In genomic region chr11:85189110-85189509, GRCm38 (mm10) we compare ENCODE assay signal across 23 mouse cellular contexts. TPM values are rescaled to one million over a fixed set of nuclear protein-coding genes. Genes with fewer than 3 reads are reported as not detected.
DNase-seq lines count a peak whose midpoint lies in the region; ATAC-seq and TF ChIP-seq lines count a peak whose summit lies in the region.
"Had no signal": no experiment of that assay in that cellular context is flagged by ENCODE, and none has a peak within 500 bp of the region (broad histone marks: within the 10 kb centered on the region; RNA-seq: fewer than 3 reads in every experiment).

No protein-coding gene starts in this region.

- no peak for TF ChIP-seq CTCF in intestine, postnatal 0 days (IDR thresholded peaks at IDR 0.05; ENCODE audit: low read depth)

- peaks cover 56% of the 10 kb centered on the region for H3K36me3 ChIP-seq in intestine, embryonic 14.5 days (ENCODE audit: control insufficient read depth, insufficient read depth, low read length)
- H3K36me3 ChIP-seq in intestine, postnatal 0 days (ENCODE audit: control insufficient read depth, insufficient read depth), result peaks cover 51% of the 10 kb centered on the region
- peaks cover 44% of the 10 kb centered on the region for H3K36me3 ChIP-seq in liver, embryonic 13.5 days

- no peak overlapping the region for H3K27ac ChIP-seq in intestine, embryonic 14.5 days (ENCODE audit: low read depth)
- H3K27ac ChIP-seq in intestine, postnatal 0 days (ENCODE audit: low read depth, low read length), result no peak overlapping the region
- H3K27ac ChIP-seq in liver, embryonic 13.5 days, result 0 out of 2 replicates have a peak overlapping the region, but pooled peaks have one; percentile 30
- H3K27ac ChIP-seq: embryonic facial prominence, embryonic 13.5 days; forebrain, embryonic 10.5 days; hindbrain, embryonic 10.5 days; hindbrain, embryonic 15.5 days had no signal

- H3K4me2 ChIP-seq in intestine, embryonic 14.5 days (ENCODE audit: low read length), result no peak overlapping the region
- no peak overlapping the region for H3K4me2 ChIP-seq in intestine, postnatal 0 days (replicated peaks; ENCODE audit: low read depth)
- H3K4me2 ChIP-seq in liver, embryonic 13.5 days, result no peak overlapping the region
- H3K4me2 ChIP-seq: embryonic facial prominence, embryonic 13.5 days; heart, embryonic 12.5 days; hindbrain, embryonic 15.5 days had no signal

- H3K9ac ChIP-seq in intestine, embryonic 14.5 days (ENCODE audit: low read length), result no peak overlapping the region
- H3K9ac ChIP-seq in intestine, postnatal 0 days (ENCODE audit: low read depth, low read length), result no peak overlapping the region
- H3K9ac ChIP-seq in liver, embryonic 13.5 days, result no peak overlapping the region
- H3K9ac ChIP-seq: embryonic facial prominence, embryonic 13.5 days; heart, embryonic 12.5 days; hindbrain, embryonic 15.5 days had no signal

- H3K27me3 ChIP-seq in intestine, embryonic 14.5 days (replicated peaks; ENCODE audit: control insufficient read depth, insufficient read depth, low read length), result no peaks in the 10 kb centered on the region
- no peaks in the 10 kb centered on the region for H3K27me3 ChIP-seq in intestine, postnatal 0 days (replicated peaks; ENCODE audit: control insufficient read depth, insufficient read depth, low read length)
- H3K27me3 ChIP-seq in liver, embryonic 13.5 days, result no peaks in the 10 kb centered on the region
- H3K27me3 ChIP-seq: embryonic facial prominence, embryonic 13.5 days; heart, embryonic 12.5 days; hindbrain, embryonic 15.5 days had no signal

- no peak overlapping the region for H3K4me3 ChIP-seq in intestine, embryonic 14.5 days (ENCODE audit: low read depth, low read length)
- H3K4me3 ChIP-seq in intestine, postnatal 0 days (ENCODE audit: low read depth, low read length), result no peak overlapping the region
- no peak overlapping the region for H3K4me3 ChIP-seq in liver, embryonic 13.5 days (replicated peaks)
- H3K4me3 ChIP-seq: embryonic facial prominence, embryonic 13.5 days; forebrain, embryonic 10.5 days; heart, embryonic 12.5 days; hindbrain, embryonic 10.5 days; hindbrain, embryonic 15.5 days had no signal

- WGBS in intestine, embryonic 14.5 days, result 96% methylated on average over 4 of the region's 4 CpGs
- WGBS in intestine, postnatal 0 days, result 91% methylated on average over 4 of the region's 4 CpGs
- WGBS in liver, embryonic 13.5 days (ENCODE audit: insufficient replicate concordance), result 38% methylated on average over 4 of the region's 4 CpGs

- H3K9me3 ChIP-seq in intestine, embryonic 14.5 days (ENCODE audit: control insufficient read depth, low read length), result no peaks in the 10 kb centered on the region
- no peaks in the 10 kb centered on the region for H3K9me3 ChIP-seq in intestine, postnatal 0 days (ENCODE audit: control insufficient read depth)
- no peaks in the 10 kb centered on the region for H3K9me3 ChIP-seq in liver, embryonic 13.5 days (replicated peaks)
- H3K9me3 ChIP-seq: embryonic facial prominence, embryonic 13.5 days; forebrain, embryonic 10.5 days; hindbrain, embryonic 10.5 days; hindbrain, embryonic 15.5 days had no signal

- no peak for ATAC-seq in intestine, embryonic 14.5 days (replicated peaks; ENCODE audit: low FRiP score, low TSS enrichment, low read depth)
- ATAC-seq in intestine, postnatal 0 days, result no peak
- peak; percentile 74 for ATAC-seq in liver, embryonic 13.5 days (ENCODE audit: low read depth)
- peak; percentile 70 for ATAC-seq in megakaryocyte progenitor cell, adult 5-6 weeks (replicated peaks; ENCODE audit: poor library complexity)
- ATAC-seq: forebrain, embryonic 14.5 days had no signal

- H3K4me1 ChIP-seq in intestine, embryonic 14.5 days (replicated peaks; ENCODE audit: control insufficient read depth, insufficient read depth, low read length), result no peaks in the 10 kb centered on the region
- no peaks in the 10 kb centered on the region for H3K4me1 ChIP-seq in intestine, postnatal 0 days (replicated peaks; ENCODE audit: control insufficient read depth, insufficient read depth, low read length)
- peaks cover 12% of the 10 kb centered on the region for H3K4me1 ChIP-seq in liver, embryonic 13.5 days (replicated peaks)
- H3K4me1 ChIP-seq: embryonic facial prominence, embryonic 13.5 days; forebrain, embryonic 10.5 days; heart, embryonic 12.5 days; hindbrain, embryonic 10.5 days; hindbrain, embryonic 15.5 days had no signal

- DNase-seq in intestine, embryonic 14.5 days (ENCODE audit: low spot score), result peak; percentile 34
- peak; percentile 22 for DNase-seq in c-Kit-positive CD71-positive TER-119-negative erythroid progenitor cells, embryonic 14.5 days (ENCODE audit: low read depth)
- no peak for DNase-seq in liver, embryonic 13.5 days
- no peak for DNase-seq in kidney, adult 9 months
- DNase-seq in frontal cortex, postnatal 14 days (ENCODE audit: low spot score in 2 of 2), result no peak
- DNase-seq: adrenal gland, postnatal 14 days; cerebellum, adult 18-20 months; cerebellum, adult 9-11 months; cerebellum, postnatal 36 days; gastrocnemius, postnatal 10 days had no signal

RNA-seq across cellular contexts. Expression of gene 1700125H20Rik, which starts 18.9 kb away (rescaled TPM):
- polyA plus RNA-seq in intestine, embryonic 14.5 days (2014; fragmentation: Nextera tagmentation; extraction: Ambion mirVana), result not detected in 2 replicates
- polyA plus RNA-seq in intestine, postnatal 0 days (2015; fragmentation: Nextera tagmentation; extraction: Ambion mirVana), result 0.23 and 0.24 TPM in 2 replicates
- 0.16 TPM in 1 of 2 replicates, not detected in the other for polyA plus RNA-seq in liver, embryonic 13.5 days (2015; fragmentation: Nextera tagmentation; extraction: Ambion mirVana)
- not detected in 2 replicates for total RNA-seq in megakaryocyte progenitor cell, adult 5-6 weeks (2015)
- total RNA-seq in megakaryocyte progenitor cell, adult 5-6 weeks (2017), result not detected in 2 replicates
- total RNA-seq: gastrocnemius, postnatal 10 days; heart, adult 8-10 months; heart, postnatal 25 days; MEL had no signal
- polyA plus RNA-seq: C2C12; heart, embryonic 12.5 days; heart, embryonic 16.5 days had no signal

RNA-seq across cellular contexts. Expression of gene Appbp2, which starts 45.8 kb away (rescaled TPM):
- polyA plus RNA-seq in intestine, embryonic 14.5 days (2014; fragmentation: Nextera tagmentation; extraction: Ambion mirVana), result 49.8 and 50.0 TPM in 2 replicates
- polyA plus RNA-seq in intestine, postnatal 0 days (2015; fragmentation: Nextera tagmentation; extraction: Ambion mirVana), result 17.5 and 19.5 TPM in 2 replicates
- 15.7 and 17.7 TPM in 2 replicates for polyA plus RNA-seq in liver, embryonic 13.5 days (2015; fragmentation: Nextera tagmentation; extraction: Ambion mirVana)
- total RNA-seq in megakaryocyte progenitor cell, adult 5-6 weeks (2015), result 33.2 and 34.1 TPM in 2 replicates
- 21.3 and 26.2 TPM in 2 replicates for total RNA-seq in megakaryocyte progenitor cell, adult 5-6 weeks (2017)

RNA-seq across cellular contexts. Expression of gene Usp32, which starts 49.1 kb away (rescaled TPM):
- polyA plus RNA-seq in intestine, embryonic 14.5 days (2014; fragmentation: Nextera tagmentation; extraction: Ambion mirVana), result 5.5 and 5.7 TPM in 2 replicates
- 3.5 and 3.7 TPM in 2 replicates for polyA plus RNA-seq in intestine, postnatal 0 days (2015; fragmentation: Nextera tagmentation; extraction: Ambion mirVana)
- 9.7 and 10.0 TPM in 2 replicates for polyA plus RNA-seq in liver, embryonic 13.5 days (2015; fragmentation: Nextera tagmentation; extraction: Ambion mirVana)
- 12.6 and 14.6 TPM in 2 replicates for total RNA-seq in megakaryocyte progenitor cell, adult 5-6 weeks (2015)
- 11.1 and 23.8 TPM in 2 replicates for total RNA-seq in megakaryocyte progenitor cell, adult 5-6 weeks (2017)

Comparison
In these comparisons a context has a peak if more than half of its experiments do, and no peak if none do; other contexts are left out.
1. ATAC-seq: peak in liver, embryonic 13.5 days (single experiment) and megakaryocyte progenitor cell, adult 5-6 weeks (single experiment); none in intestine, embryonic 14.5 days (single experiment) and intestine, postnatal 0 days (single experiment).
2. DNase-seq: peak in intestine, embryonic 14.5 days (single experiment) and c-Kit-positive CD71-positive TER-119-negative erythroid progenitor cells, embryonic 14.5 days (single experiment); none in liver, embryonic 13.5 days (single experiment), kidney, adult 9 months (single experiment) and frontal cortex, postnatal 14 days (0 of 2).